Mouse (Mus musculus): ENCODE measurements at regions not wholly inside any gene's neighbourhood (a gene's known extent, or its start where the extent isn't known, plus 50 kb on each side); places are given as distances from the start of the nearest gene placed in this dataset.

- peak; percentile 43 for DNase-seq (ENCODE audit: low read depth, low spot score)
Observed at GRCm38 (mm10) chr1:127011901-127012300, 181.3 kb upstream of the Nckap5 start.

GRCm38 (mm10) chr1:127009699-127010098, 179.1 kb upstream of the Nckap5 start:
- no peak for DNase-seq (ENCODE audit: low read depth, low spot score)

GRCm38 (mm10) chr1:127001700-127002099, 171.1 kb upstream of the Nckap5 start:
- DNase-seq (ENCODE audit: low read depth, low spot score), result no peak

- DNase-seq (ENCODE audit: low read depth, low spot score), result peak; percentile 44
Observed at GRCm38 (mm10) chr1:126993061-126993640, 162.6 kb upstream of the Nckap5 start.

- no peak for DNase-seq (ENCODE audit: low read depth, low spot score)
Observed at GRCm38 (mm10) chr1:126992441-126992840, 161.8 kb upstream of the Nckap5 start.

- DNase-seq (ENCODE audit: low read depth, low spot score), result no peak
Observed at GRCm38 (mm10) chr1:126982805-126983204, 152.2 kb upstream of the Nckap5 start.

DNA sequence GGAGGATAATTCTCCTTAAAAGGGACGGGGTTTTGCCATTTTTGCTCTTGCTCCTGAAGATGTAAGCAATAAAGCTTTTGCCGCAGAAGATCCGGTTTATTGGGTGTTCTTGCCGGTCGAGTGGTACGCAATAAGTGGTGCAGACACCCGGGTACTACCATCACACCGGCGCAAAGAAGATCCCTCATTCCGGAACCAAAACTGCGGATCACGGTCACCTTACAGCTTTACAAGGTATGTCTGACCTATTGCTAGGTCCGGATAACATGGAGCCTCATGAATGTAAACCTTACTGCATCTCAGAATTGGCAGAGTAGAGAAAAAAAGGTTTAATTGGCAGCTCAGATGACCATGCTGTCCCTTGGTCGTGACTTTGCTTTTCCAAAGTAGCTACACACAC, 149.7 kb upstream of the Nckap5 start:
- DNase-seq (ENCODE audit: low read depth, low spot score), result peak; percentile 56

DNA sequence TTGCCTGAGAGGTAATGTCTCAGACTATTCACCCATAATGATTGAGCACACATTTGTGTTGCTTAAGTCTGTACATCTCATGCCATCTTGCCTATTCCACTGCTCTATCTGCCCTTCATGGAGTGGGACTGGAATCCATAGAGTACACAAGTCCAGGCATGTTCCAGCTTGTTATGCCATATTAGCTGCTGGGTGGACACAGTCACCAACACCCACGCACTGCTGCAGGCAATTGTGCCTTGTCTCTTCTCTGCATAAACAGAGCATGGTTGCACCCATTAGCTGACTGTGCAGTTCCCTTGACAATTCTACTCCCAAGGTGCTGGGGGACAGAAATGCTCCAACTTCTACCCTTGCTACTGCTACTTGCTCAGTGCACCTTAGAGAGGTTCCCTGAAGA, 143.3 kb upstream of the Nckap5 start:
- DNase-seq (ENCODE audit: low read depth, low spot score), result no peak

GRCm38 (mm10) chr1:126971777-126972421, 141.3 kb upstream of the Nckap5 start:
- no peak for DNase-seq (ENCODE audit: low read depth, low spot score)

DNA sequence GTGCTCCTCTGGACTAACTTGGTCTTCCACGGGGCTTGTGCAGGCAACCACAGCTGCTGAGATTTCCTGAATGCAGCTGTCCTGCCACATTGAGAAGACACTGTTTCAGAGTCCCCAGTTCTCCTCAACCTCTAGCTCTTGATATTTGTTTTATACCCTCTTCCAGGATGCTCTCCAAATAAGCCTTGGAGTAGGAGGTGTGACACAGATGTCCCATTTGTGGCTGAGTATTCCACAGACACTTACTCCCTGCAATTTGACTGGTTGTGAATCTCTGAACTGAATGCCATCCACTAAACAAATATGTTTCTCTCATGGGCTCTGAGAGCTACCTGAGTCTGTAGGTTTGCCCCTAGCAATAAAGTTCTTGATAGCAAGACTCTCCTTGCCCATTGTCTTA, 140.5 kb upstream of the Nckap5 start:
- DNase-seq (ENCODE audit: low read depth, low spot score), result no peak

GRCm38 (mm10) chr1:126966394-126966793, 135.8 kb upstream of the Nckap5 start:
- peak; percentile 30 for DNase-seq (ENCODE audit: low read depth, low spot score)

- DNase-seq (ENCODE audit: low read depth, low spot score), result no peak
Observed at GRCm38 (mm10) chr1:126955839-126956720, 125.5 kb upstream of the Nckap5 start.

DNA sequence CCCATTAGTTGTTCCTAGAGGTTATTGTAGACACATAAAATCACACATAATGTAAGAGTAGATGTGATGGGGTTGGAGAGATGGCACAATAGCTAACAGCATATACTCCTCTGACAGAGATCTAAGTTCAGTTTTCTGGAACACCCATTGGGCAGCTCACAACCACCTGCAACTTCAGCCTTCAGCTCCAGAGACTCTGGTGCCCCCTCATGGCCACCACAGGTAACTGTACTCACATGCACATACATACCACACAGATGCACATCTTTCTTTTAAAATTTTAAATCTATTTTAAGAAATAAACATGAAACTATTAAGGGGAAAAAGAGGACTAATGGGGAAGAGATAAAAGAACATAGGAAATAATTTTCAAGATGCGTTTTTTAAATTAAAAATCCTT, 117.3 kb upstream of the Nckap5 start:
- DNase-seq (ENCODE audit: low read depth, low spot score), result peak; percentile 51

DNA sequence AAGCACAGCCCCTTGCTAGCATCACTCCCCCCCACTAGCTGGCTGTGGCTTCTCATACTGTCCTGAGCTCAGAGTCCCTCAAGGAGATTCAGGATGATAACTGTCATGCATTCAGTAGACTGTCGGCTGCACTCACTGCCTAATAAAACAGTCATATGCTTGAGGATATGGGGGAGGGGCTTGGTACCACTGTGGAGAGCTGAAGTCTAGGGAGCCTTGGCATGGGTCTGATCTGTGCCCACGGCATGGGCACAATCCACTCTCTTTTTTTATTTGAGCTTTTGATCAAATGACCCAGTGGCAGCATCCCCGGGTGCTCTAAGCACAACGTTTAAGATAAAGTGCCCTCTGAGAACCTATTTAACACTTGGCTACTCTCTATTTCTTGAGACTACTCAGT, 102.1 kb upstream of the Nckap5 start:
- no peak for DNase-seq (ENCODE audit: low read depth, low spot score)

- DNase-seq (ENCODE audit: low read depth, low spot score), result peak; percentile 57
Observed at GRCm38 (mm10) chr1:126931754-126932153, 101.2 kb upstream of the Nckap5 start.

GRCm38 (mm10) chr1:126931093-126931492, 100.5 kb upstream of the Nckap5 start:
- no peak for DNase-seq (ENCODE audit: low read depth, low spot score)

GRCm38 (mm10) chr1:126930611-126931010, 100.0 kb upstream of the Nckap5 start:
- no peak for DNase-seq (ENCODE audit: low read depth, low spot score)

DNA sequence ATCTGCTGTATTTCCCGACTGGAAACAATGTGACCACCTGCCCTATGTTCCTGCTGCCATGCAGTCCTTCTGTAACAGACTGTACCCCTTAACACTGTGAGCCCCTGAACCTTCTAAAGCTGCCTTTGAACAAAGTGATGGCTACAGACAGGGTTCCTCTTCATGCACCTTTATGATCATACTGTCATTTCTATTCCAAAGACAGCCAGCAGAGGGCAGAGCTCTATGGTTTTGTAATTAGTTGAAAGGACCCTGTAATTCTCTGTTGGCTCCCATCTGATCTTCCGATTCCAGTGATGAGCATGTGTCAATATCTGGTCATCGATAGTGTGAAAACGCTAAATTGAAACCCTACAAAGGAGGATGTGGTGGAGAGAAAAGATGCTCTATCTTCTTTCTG, 99.1 kb upstream of the Nckap5 start:
- DNase-seq (ENCODE audit: low read depth, low spot score), result peak; percentile 44

- DNase-seq (ENCODE audit: low read depth, low spot score), result no peak
Observed at GRCm38 (mm10) chr1:126928186-126928585, 97.6 kb upstream of the Nckap5 start.

- no peak for DNase-seq (ENCODE audit: low read depth, low spot score)
Observed at GRCm38 (mm10) chr1:126925150-126926035, 94.8 kb upstream of the Nckap5 start.

DNA sequence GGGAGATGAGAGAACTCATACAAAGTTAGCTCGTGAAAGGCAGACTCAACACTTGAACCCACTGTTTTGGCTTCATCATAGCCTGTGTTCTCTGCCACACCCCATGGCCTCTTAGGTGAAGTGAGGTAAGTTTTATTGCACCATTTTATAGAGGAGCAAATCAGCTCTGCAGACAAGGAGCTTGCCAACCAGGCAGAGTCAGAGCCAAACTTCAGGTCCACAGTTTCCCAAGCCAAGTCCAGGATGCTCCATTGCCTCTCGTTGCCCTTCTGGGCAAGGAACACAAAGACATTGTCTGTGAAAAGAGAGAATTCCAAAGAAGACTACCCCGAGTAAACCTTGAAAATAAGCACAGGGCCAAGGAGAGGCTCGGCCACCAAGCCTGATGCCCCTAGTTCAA, 93.4 kb upstream of the Nckap5 start:
- no peak for DNase-seq (ENCODE audit: low read depth, low spot score)

GRCm38 (mm10) chr1:126922231-126922630, 91.6 kb upstream of the Nckap5 start:
- no peak for DNase-seq (ENCODE audit: low read depth, low spot score)
